Mouse (Mus musculus): ENCODE results near the gene Large2. TPM values are rescaled to one million over a fixed set of nuclear protein-coding genes. Genes with fewer than 3 reads are reported as not detected.
"Not testable (repeated sequence)": the region's sequence is repeated elsewhere in the genome, so short reads cannot be mapped to it uniquely, and the experiment has no call there.

The Large2 gene
- polyA plus RNA-seq, 1 experiment from 2014 or later = 1.7 TPM

DNA sequence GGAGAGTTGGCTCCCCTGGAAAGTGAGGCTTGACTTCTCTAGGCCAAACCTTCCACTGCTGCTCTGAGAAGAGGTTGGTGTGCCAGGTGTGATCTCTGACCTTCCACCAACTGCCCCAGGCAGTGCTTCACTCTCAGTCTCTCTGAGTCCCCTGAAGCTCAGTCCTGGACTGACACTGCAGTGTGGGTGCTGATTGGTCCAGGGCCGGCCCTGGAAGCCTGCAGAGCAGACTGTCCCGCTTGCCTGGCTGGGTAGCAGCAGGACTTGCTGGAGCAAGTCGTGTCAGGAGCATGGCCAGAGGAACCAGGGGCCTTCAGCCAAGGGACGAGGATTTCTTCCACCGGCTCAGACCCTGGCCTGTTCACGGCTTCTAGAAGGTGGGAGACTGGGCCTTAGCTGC lies 30.1 kb upstream of the Large2 start:
- 82% methylated on average over 6 of the region's 6 CpGs for WGBS
- Histone ChIP-seq H3K27me3 (ENCODE audit: control insufficient read depth, insufficient read depth, low read length) (no peaks in the 10 kb centered on the region), H3K4me2 (ENCODE audit: low read depth, low read length) (no peak overlapping the region), H3K9me3 (replicated peaks; ENCODE audit: control insufficient read depth, low read length) (no peaks in the 10 kb centered on the region), H3K4me1 (ENCODE audit: control insufficient read depth, insufficient read depth, low read length) (0 out of 2 replicates have a peak, but pooled peaks cover 2% of the 10 kb centered on the region), H3K36me3 (ENCODE audit: control insufficient read depth, insufficient read depth) (peaks cover 30% of the 10 kb centered on the region), H3K9ac (ENCODE audit: low read length) (no peak overlapping the region), H3K27ac (ENCODE audit: low read length) (no peak overlapping the region), H3K4me3 (ENCODE audit: low read length) (no peak overlapping the region)
- ATAC-seq (replicated peaks; ENCODE audit: extremely low read depth, insufficient read depth, low FRiP score) = no peak

DNA sequence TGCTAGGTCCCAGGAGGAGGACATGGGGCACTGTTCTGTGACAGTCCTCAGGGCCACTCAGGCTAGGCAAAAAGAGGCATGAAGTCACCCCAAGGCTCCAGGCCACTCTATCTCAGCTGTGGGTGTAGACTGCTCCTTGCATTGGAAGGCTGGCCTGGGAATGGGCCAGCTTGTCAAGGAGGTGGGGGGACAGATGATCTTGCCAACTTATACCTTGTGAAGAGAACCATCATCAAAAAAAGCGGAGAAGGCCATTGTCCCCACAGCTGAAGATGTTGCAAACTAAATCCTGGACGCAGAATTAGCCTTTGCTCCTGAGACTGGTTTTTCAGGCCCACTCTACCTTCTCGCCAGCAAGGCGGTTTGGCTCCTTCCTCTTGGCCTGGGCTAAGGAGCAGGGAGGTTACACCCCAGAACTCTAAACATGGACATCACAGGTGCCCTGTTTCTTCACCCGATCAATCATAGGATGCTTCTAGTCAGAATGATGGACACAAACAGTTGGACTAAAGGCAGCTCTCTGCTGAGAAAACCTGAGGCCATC lies 29.2 kb upstream of the Large2 start:
- 0 out of 2 replicates have a peak, but pooled peaks cover 2% of the 10 kb centered on the region for H3K4me1 ChIP-seq (ENCODE audit: control insufficient read depth, insufficient read depth, low read length)
- no peaks in the 10 kb centered on the region for H3K27me3 ChIP-seq (ENCODE audit: control insufficient read depth, insufficient read depth, low read length)
- H3K9ac ChIP-seq (ENCODE audit: low read length) = no peak overlapping the region
- no peak overlapping the region for H3K4me3 ChIP-seq (ENCODE audit: low read length)
- 95% methylated on average over 5 of the region's 5 CpGs for WGBS
- no peaks in the 10 kb centered on the region for H3K9me3 ChIP-seq (replicated peaks; ENCODE audit: control insufficient read depth, low read length)
- no peak for ATAC-seq (replicated peaks; ENCODE audit: extremely low read depth, insufficient read depth, low FRiP score)
- H3K36me3 ChIP-seq (ENCODE audit: control insufficient read depth, insufficient read depth) = peaks cover 21% of the 10 kb centered on the region
- H3K4me2 ChIP-seq (ENCODE audit: low read depth, low read length) = no peak overlapping the region
- H3K27ac ChIP-seq (ENCODE audit: low read length) = no peak overlapping the region

DNA sequence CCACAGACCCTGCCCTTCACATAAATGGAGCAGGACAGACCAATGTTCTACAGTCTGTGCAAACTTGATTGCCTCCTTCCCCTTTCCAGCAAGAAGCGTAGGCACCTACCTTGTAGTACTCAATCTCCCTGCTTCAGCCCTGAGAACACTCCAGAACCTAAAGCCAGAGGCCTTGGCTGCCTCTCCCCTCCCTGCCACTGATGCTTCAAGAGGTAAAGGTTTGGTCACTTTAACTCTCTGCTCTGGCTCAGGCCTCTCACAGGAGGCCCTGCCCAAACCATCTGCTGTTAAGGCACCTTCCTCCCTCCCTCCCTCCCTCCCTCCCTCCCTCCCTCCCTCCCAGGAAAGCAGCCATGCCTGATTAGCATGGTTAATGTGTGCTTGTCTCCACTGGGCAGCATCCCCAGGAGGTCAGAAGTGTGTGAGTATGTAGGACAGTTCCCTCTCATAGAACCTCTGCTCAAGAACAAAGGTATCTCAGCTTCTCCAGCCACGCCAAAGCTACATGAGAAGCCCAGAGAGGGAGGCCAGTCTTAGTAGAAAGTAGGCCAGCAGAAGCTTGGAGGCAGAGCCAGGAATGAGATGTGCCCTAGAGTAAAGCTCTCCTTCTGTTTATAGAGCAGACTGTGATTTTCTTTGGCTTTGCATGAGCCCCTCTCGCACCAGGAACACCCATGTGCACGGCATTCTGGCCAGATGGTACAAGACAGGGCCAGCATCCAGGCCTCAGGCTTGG lies 28.1 kb upstream of the Large2 start:
- H3K27me3 ChIP-seq (ENCODE audit: control insufficient read depth, insufficient read depth, low read length) = 0 out of 2 replicates have a peak, but pooled peaks cover 2% of the 10 kb centered on the region
- no peak overlapping the region for H3K9ac ChIP-seq (ENCODE audit: low read length)
- ATAC-seq (replicated peaks; ENCODE audit: extremely low read depth, insufficient read depth, low FRiP score) = no peak
- H3K27ac ChIP-seq (ENCODE audit: low read length) = no peak overlapping the region
- peaks cover 12% of the 10 kb centered on the region for H3K36me3 ChIP-seq (ENCODE audit: control insufficient read depth, insufficient read depth)
- H3K4me2 ChIP-seq (ENCODE audit: low read depth, low read length) = no peak overlapping the region
- H3K4me1 ChIP-seq (ENCODE audit: control insufficient read depth, insufficient read depth, low read length) = 0 out of 2 replicates have a peak, but pooled peaks cover 2% of the 10 kb centered on the region
- H3K9me3 ChIP-seq (replicated peaks; ENCODE audit: control insufficient read depth, low read length) = no peaks in the 10 kb centered on the region
- no peak overlapping the region for H3K4me3 ChIP-seq (ENCODE audit: low read length)
- 75% methylated on average over 4 of the region's 4 CpGs for WGBS

DNA sequence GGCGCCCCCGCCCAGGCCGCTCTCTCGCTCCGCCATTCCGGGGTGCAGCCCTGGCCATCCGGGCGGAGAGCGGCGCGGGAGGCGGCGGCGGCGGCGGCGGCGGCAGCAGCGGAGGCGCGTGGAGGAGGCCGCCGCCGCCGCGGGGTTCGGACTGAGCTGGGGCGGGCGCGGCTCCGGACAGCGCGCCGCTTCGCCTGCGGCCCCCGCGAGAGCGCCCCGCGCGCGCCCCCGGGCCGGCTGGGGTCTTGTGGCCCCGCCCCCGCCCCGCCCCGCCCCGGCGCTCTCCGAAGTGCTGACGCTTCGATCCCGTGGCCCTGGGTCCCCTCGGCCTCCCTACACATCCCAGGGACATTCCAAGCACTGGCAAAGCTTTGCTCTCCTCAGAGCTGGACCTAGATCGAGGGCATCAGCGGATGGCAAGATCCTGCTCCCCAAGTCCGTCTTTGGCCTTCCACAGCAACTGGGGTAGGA lies 26.5 kb upstream of the Large2 start, which contains the start of gene Mapk8ip1:
Mapk8ip1 (minus strand) TSS at position 173 of the 471 bp plus-strand sequence.
- Histone ChIP-seq H3K27ac (ENCODE audit: low read length) (no peak within 1 kb of the TSS), H3K9ac (ENCODE audit: low read length) (peak within 1 kb of the TSS; percentile 71), H3K27me3 (ENCODE audit: control insufficient read depth, insufficient read depth, low read length) (0 out of 2 replicates have a peak, but pooled peaks cover 2% of the 10 kb centered on the region), H3K4me3 (ENCODE audit: low read length) (peak within 1 kb of the TSS; percentile 63), H3K36me3 (ENCODE audit: control insufficient read depth, insufficient read depth) (peaks cover 12% of the 10 kb centered on the region), H3K4me1 (ENCODE audit: control insufficient read depth, insufficient read depth, low read length) (0 out of 2 replicates have a peak, but pooled peaks cover 2% of the 10 kb centered on the region), H3K9me3 (replicated peaks; ENCODE audit: control insufficient read depth, low read length) (no peaks in the 10 kb centered on the region), H3K4me2 (ENCODE audit: low read depth, low read length) (peak within 1 kb of the TSS; percentile 94)
- WGBS = 2% methylated on average over 30 of the region's 59 CpGs
- ATAC-seq (replicated peaks; ENCODE audit: extremely low read depth, insufficient read depth, low FRiP score) = peak; percentile 77

DNA sequence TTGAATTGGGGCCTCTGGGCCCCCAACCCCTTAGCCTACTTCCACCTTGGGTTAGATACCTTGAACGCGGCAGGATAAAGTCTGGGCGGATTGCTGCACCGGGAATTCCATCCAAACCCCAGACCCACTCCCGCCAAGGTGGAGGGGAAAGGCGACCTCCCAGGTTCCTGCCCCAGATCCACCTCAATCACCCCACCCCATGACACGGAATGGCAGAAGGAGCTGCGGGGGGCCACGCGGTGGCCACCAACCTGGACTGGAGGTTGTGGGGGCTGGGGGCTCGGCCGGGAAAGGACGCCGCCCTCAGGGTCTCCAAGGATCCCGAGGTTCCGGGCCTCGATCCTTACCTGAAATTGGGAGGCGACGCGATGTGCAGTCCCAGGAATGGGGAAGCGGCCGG lies 26.0 kb upstream of the Large2 start:
- Histone ChIP-seq H3K27ac (ENCODE audit: low read length) (no peak overlapping the region), H3K9me3 (replicated peaks; ENCODE audit: control insufficient read depth, low read length) (no peaks in the 10 kb centered on the region), H3K36me3 (ENCODE audit: control insufficient read depth, insufficient read depth) (peaks cover 12% of the 10 kb centered on the region), H3K27me3 (ENCODE audit: control insufficient read depth, insufficient read depth, low read length) (0 out of 2 replicates have a peak, but pooled peaks cover 2% of the 10 kb centered on the region), H3K4me2 (ENCODE audit: low read depth, low read length) (peak overlapping the region; percentile 94), H3K4me1 (ENCODE audit: control insufficient read depth, insufficient read depth, low read length) (0 out of 2 replicates have a peak, but pooled peaks cover 2% of the 10 kb centered on the region), H3K4me3 (ENCODE audit: low read length) (peak overlapping the region; percentile 63), H3K9ac (ENCODE audit: low read length) (peak overlapping the region; percentile 71)
- WGBS = 5% methylated on average over 18 of the region's 22 CpGs
- 0 out of 2 replicates have a peak, but pooled peaks have one; percentile 10 for ATAC-seq (replicated peaks; ENCODE audit: extremely low read depth, insufficient read depth, low FRiP score)

DNA sequence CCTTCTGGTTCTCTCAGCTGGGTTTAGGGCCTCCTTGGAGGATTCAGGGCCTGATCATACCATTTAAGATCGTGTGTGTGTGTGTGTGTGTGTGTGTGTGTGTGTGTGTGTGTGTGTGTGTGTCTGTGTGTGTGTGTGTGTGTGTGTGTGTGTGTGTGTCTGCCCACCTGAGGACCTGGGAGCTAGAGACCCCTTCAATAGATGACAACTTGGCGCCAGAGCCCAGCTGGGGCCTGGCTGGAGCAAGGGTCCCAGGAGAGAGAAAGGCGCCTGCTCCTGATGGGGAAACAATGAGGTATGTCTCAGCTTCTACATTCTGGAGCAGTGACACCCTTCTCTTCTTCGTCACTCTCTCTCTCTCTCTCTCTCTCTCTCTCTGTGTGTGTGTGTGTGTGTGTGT lies 25.2 kb upstream of the Large2 start:
- not testable (repeated sequence) for H3K4me2 ChIP-seq (ENCODE audit: low read depth, low read length); H3K36me3 ChIP-seq (ENCODE audit: control insufficient read depth, insufficient read depth); H3K4me1 ChIP-seq (ENCODE audit: control insufficient read depth, insufficient read depth, low read length); H3K4me3 ChIP-seq (ENCODE audit: low read length); H3K27ac ChIP-seq (ENCODE audit: low read length); ATAC-seq (replicated peaks; ENCODE audit: extremely low read depth, insufficient read depth, low FRiP score); H3K27me3 ChIP-seq (ENCODE audit: control insufficient read depth, insufficient read depth, low read length); H3K9me3 ChIP-seq (replicated peaks; ENCODE audit: control insufficient read depth, low read length); H3K9ac ChIP-seq (ENCODE audit: low read length)
- 76% methylated on average over 4 of the region's 4 CpGs for WGBS

DNA sequence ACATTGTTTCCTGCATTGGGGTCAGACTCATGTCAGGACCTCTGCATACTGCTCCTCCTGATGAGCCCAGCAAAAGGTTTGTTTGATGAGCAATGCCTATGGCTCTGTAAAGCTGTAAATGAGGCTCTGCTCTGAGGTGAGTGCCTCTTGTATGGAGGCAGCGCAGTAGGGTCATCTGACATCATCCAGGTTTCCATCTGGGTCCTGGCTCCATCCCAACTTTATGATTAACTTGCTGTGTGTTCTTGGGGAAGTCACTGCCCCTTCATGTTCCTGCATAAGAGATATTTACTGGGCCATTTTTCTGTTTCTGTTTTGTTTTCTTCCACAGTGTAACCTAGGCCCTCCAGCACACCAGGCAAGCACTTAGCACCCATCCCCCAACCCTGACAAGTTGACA lies 22.8 kb upstream of the Large2 start:
- Histone ChIP-seq H3K4me3 (ENCODE audit: low read length) (no peak overlapping the region), H3K9me3 (replicated peaks; ENCODE audit: control insufficient read depth, low read length) (no peaks in the 10 kb centered on the region), H3K4me1 (ENCODE audit: control insufficient read depth, insufficient read depth, low read length) (peaks cover 2% of the 10 kb centered on the region; the same call in 1 of the 2 replicates), H3K9ac (ENCODE audit: low read length) (no peak overlapping the region), H3K36me3 (ENCODE audit: control insufficient read depth, insufficient read depth) (no peaks in the 10 kb centered on the region), H3K27me3 (ENCODE audit: control insufficient read depth, insufficient read depth, low read length) (peaks cover 15% of the 10 kb centered on the region), H3K4me2 (ENCODE audit: low read depth, low read length) (no peak overlapping the region), H3K27ac (ENCODE audit: low read length) (no peak overlapping the region)
- WGBS = 36% methylated on average over 1 of the region's 1 CpGs
- ATAC-seq (replicated peaks; ENCODE audit: extremely low read depth, insufficient read depth, low FRiP score) = no peak

DNA sequence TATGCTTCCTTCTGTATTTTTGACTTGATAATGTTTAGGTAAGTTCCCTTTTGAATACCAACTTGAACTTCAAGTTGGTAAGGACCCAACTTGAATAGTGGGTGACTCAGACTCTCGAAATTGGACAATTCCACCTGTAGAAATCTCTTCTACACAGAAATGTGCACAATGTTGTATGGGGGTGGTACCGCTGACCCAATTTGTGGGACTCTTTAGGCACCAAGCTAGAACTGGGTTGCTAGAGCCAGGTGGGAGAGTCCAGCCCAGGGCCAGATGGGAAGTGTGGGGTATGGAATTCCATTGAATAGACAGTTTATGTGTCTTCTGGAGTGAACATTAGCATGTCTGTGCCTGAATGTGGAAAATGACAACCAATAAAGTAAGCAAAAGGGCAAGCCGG lies 20.9 kb upstream of the Large2 start:
- H3K9ac ChIP-seq (ENCODE audit: low read length) = no peak overlapping the region
- H3K4me1 ChIP-seq (ENCODE audit: control insufficient read depth, insufficient read depth, low read length) = peaks cover 7% of the 10 kb centered on the region; the same call in 1 of the 2 replicates
- WGBS = 78% methylated on average over 3 of the region's 3 CpGs
- ATAC-seq (replicated peaks; ENCODE audit: extremely low read depth, insufficient read depth, low FRiP score) = no peak
- H3K27me3 ChIP-seq (ENCODE audit: control insufficient read depth, insufficient read depth, low read length) = peaks cover 17% of the 10 kb centered on the region
- no peak overlapping the region for H3K4me2 ChIP-seq (ENCODE audit: low read depth, low read length)
- H3K4me3 ChIP-seq (ENCODE audit: low read length) = no peak overlapping the region
- no peaks in the 10 kb centered on the region for H3K36me3 ChIP-seq (ENCODE audit: control insufficient read depth, insufficient read depth)
- H3K27ac ChIP-seq (ENCODE audit: low read length) = no peak overlapping the region
- no peaks in the 10 kb centered on the region for H3K9me3 ChIP-seq (replicated peaks; ENCODE audit: control insufficient read depth, low read length)

All from heart, embryonic 16.5 days (tissue).